Comparison of ENCODE assay signal across 10 mouse cellular contexts in the genomic region with DNA sequence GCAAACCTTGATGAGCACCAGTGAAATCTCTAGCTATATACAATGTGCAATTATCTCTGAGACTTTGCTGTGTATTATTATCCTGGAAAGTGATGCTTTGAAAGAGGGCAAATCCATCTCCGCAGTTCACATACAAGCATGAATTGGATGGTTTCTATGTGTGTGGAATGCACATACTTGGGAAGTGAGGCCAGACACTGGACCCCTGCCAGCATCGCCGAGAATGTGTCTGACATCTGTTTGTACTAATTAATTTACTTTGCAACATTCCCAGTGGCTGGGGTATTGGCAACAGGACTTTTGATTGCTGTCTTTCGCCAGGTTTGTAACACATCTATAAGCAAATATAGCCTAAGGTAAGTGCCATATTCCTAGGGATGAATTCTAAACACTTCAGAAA.
A peak's percentile ranks its signal among the peaks of the same experiment; 100 is the strongest.
DNase-seq lines count a peak whose midpoint lies in the region; ATAC-seq lines count a peak whose summit lies in the region.
"Had no signal": no experiment of that assay in that cellular context is flagged by ENCODE, and none has a peak within 500 bp of the region (broad histone marks: within the 10 kb centered on the region; RNA-seq: fewer than 3 reads in every experiment).

No protein-coding gene starts in this region.

- 14% methylated on average over 4 of the region's 4 CpGs for WGBS in forebrain, embryonic 14.5 days

- DNase-seq in cerebellum, adult 9-10 months = peak; percentile 53
- no peak for DNase-seq in cerebellum, adult 11-12 months
- DNase-seq in kidney, postnatal 25 days = peak; percentile 34 to 35
- no peak for DNase-seq in kidney, adult 18-20 months
- peak; percentile 90 for DNase-seq in forebrain, embryonic 14.5 days (ENCODE audit: low spot score)
- peak; percentile 16 for DNase-seq in lung, postnatal 36 days
- no peak for DNase-seq in T-cell, adult 2 months (ENCODE audit: low spot score)
- no peak for DNase-seq in spleen, postnatal 10 days (ENCODE audit: low spot score in 2 of 2)

- H3K27me3 ChIP-seq in forebrain, embryonic 14.5 days (replicated peaks; ENCODE audit: control insufficient read depth, insufficient read depth, low read length) = no peaks in the 10 kb centered on the region
- H3K27me3 ChIP-seq: heart, embryonic 13.5 days; megakaryocyte, embryonic 14.5 days had no signal

- no peak overlapping the region for H3K4me2 ChIP-seq in forebrain, embryonic 14.5 days (ENCODE audit: low read length)
- H3K4me2 ChIP-seq: heart, embryonic 13.5 days had no signal

- no peak overlapping the region for H3K4me3 ChIP-seq in forebrain, embryonic 14.5 days (ENCODE audit: low read depth, low read length)
- H3K4me3 ChIP-seq: heart, embryonic 13.5 days; megakaryocyte, embryonic 14.5 days had no signal

- H3K4me1 ChIP-seq in forebrain, embryonic 14.5 days (ENCODE audit: control insufficient read depth, insufficient read depth, low read length) = peaks cover 9% of the 10 kb centered on the region; the same call in 1 of the 2 replicates
- H3K4me1 ChIP-seq: megakaryocyte, embryonic 14.5 days had no signal

- peak; percentile 88 for ATAC-seq in forebrain, embryonic 14.5 days

- no peak overlapping the region for H3K9ac ChIP-seq in forebrain, embryonic 14.5 days (ENCODE audit: low read length)
- H3K9ac ChIP-seq: heart, embryonic 13.5 days had no signal

- no peaks in the 10 kb centered on the region for H3K36me3 ChIP-seq in forebrain, embryonic 14.5 days (ENCODE audit: control insufficient read depth, insufficient read depth, low read length)
- H3K36me3 ChIP-seq: heart, embryonic 13.5 days had no signal

- no peaks in the 10 kb centered on the region for H3K9me3 ChIP-seq in forebrain, embryonic 14.5 days (replicated peaks; ENCODE audit: control insufficient read depth, low read length)
- H3K9me3 ChIP-seq: heart, embryonic 13.5 days had no signal

- H3K27ac ChIP-seq in forebrain, embryonic 14.5 days (ENCODE audit: low read depth, low read length) = no peak overlapping the region
- H3K27ac ChIP-seq: heart, embryonic 13.5 days had no signal

Comparison
In these comparisons a context has a peak if more than half of its experiments do, and no peak if none do; other contexts are left out.
1. DNase-seq: peak in cerebellum, adult 9-10 months (single experiment), kidney, postnatal 25 days (2 of 2), forebrain, embryonic 14.5 days (single experiment) and lung, postnatal 36 days (single experiment); none in cerebellum, adult 11-12 months (single experiment), kidney, adult 18-20 months (single experiment), T-cell, adult 2 months (single experiment) and spleen, postnatal 10 days (0 of 2).